Mouse (Mus musculus): ENCODE measurements at regions not wholly inside any gene's neighbourhood (a gene's known extent, or its start where the extent isn't known, plus 50 kb on each side); places are given as distances from the start of the nearest gene placed in this dataset.

- no peak for ATAC-seq (replicated peaks; ENCODE audit: low FRiP score, poor library complexity, severe bottlenecking)
Observed at GRCm38 (mm10) chr16:21274012-21274528, 69.5 kb downstream of the Ephb3 start.

GRCm38 (mm10) chr16:21277789-21278342 is 73.3 kb downstream of the Ephb3 start:
- ATAC-seq (replicated peaks; ENCODE audit: low FRiP score, poor library complexity, severe bottlenecking), result no peak

DNA sequence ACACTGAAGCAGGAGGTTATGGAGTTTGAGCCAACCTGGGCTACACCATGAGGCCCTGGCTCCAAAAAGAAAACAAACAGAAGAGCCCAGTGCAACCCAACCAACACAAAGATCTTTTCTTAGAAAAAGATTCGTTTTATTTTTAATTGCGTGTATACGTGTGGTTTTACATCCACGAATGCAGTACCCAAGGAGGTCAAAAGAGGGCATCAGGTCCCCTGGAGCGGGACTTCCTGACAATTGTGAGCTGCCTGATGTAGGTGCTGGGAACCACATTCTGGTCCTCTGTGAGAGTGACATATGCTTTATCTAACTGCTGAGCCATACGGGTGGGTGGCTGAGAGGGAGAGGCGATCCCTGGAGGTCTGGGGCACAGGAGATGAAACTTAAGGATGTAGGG is 73.8 kb downstream of the Ephb3 start:
- no peak for ATAC-seq (replicated peaks; ENCODE audit: low FRiP score, poor library complexity, severe bottlenecking)

- no peak for ATAC-seq (replicated peaks; ENCODE audit: low FRiP score, poor library complexity, severe bottlenecking)
Observed at GRCm38 (mm10) chr16:21280200-21280627, 75.7 kb downstream of the Ephb3 start.

GRCm38 (mm10) chr16:21281958-21282730 is 77.6 kb downstream of the Ephb3 start:
- no peak for ATAC-seq (replicated peaks; ENCODE audit: low FRiP score, poor library complexity, severe bottlenecking)

- ATAC-seq (replicated peaks; ENCODE audit: low FRiP score, poor library complexity, severe bottlenecking), result no peak
Observed at GRCm38 (mm10) chr16:21286099-21286498, 81.5 kb downstream of the Ephb3 start.

DNA sequence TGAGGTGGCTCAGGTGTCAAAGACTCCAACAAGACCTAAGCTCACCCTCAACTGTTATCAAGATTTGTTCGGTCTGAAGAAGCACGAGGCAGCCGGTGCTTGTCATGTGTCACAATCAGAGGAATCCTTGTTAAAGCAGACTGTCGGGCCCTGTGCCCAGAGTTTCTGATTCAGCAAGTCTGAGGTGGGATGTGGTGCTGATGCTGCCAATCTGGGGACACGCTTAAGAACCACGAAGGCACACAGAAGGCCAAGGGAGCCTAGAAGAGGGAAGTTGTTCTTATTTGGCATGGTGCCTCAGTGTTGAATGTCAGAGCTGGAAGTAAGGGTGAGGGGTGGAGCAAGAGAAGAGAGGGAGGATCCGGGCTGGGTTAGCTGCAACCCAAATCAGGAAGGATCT is 85.0 kb downstream of the Ephb3 start:
- no peak for ATAC-seq (replicated peaks; ENCODE audit: low FRiP score, poor library complexity, severe bottlenecking)

DNA sequence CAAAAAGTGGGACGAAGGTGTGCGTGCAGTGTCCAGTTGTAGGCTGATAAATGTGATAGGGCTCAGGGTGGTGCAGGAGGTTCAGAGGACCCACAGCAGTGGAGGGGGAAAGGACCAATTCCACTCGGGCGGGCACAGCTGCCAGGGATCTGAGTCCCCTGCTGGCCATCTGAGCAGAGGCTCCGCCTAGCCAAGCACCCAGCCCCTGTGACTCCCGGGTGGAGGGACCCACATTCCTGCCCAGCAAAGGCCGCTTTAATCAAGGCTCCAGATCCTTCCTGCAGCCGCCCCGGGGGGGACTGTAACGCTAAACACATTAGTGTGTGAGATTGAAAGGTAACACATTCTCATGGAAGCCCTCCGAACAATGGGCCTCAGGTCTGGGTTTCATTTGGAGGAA is 88.5 kb downstream of the Ephb3 start:
- ATAC-seq (replicated peaks; ENCODE audit: low FRiP score, poor library complexity, severe bottlenecking), result no peak

DNA sequence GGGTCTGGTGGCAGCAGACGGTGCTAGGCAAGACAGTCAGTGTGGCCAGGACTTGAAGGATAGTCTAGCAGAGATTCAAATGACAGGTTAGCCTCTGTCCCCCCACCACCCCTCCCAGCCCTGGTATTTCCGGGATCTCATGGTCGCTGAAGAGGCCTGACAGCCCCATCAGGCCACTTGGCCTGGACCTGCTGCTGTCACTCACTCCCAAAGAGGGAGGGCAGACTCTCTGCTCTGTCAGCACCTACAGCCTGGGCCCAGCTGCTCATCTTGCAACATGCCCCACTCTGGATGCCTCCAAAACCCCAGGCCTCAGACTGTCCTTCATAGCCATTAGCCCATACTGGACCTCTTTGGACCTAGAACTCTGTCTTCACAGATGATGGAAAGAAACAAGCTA is 89.0 kb downstream of the Ephb3 start:
- no peak for ATAC-seq (replicated peaks; ENCODE audit: low FRiP score, poor library complexity, severe bottlenecking)

- ATAC-seq (replicated peaks; ENCODE audit: low FRiP score, poor library complexity, severe bottlenecking), result no peak
Observed at GRCm38 (mm10) chr16:21294677-21295411, 90.3 kb downstream of the Ephb3 start.

GRCm38 (mm10) chr16:21295956-21296733 is 91.6 kb downstream of the Ephb3 start:
- no peak for ATAC-seq (replicated peaks; ENCODE audit: low FRiP score, poor library complexity, severe bottlenecking)

- ATAC-seq (replicated peaks; ENCODE audit: low FRiP score, poor library complexity, severe bottlenecking), result no peak
Observed at GRCm38 (mm10) chr16:21296786-21297185, 92.2 kb downstream of the Ephb3 start.

GRCm38 (mm10) chr16:21298866-21299265 is 94.3 kb downstream of the Ephb3 start:
- no peak for ATAC-seq (replicated peaks; ENCODE audit: low FRiP score, poor library complexity, severe bottlenecking)

GRCm38 (mm10) chr16:21305859-21306258 is 101.3 kb downstream of the Ephb3 start:
- no peak for ATAC-seq (replicated peaks; ENCODE audit: low FRiP score, poor library complexity, severe bottlenecking)

DNA sequence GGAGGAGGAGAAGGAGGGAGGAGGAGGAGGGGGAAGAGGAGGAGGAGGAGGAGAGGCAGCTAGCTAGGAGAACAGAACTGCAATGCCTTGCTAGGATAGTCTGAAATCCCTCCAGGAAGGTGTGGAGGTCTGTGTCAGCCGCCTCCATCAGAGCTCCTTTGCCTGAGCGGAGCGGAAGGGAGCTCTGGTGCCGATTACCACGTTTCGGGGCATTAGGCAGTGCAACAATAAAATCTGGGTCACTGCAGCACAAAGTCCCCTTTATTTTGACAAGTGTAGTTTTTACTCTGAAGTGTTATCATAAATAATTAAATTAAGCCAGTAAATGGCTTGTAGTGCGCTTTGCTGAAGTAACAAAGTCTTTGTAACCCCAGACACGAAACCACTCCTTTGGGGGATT is 104.0 kb downstream of the Ephb3 start:
- ATAC-seq (replicated peaks; ENCODE audit: low FRiP score, poor library complexity, severe bottlenecking), result no peak

GRCm38 (mm10) chr16:21310636-21311615 is 106.4 kb downstream of the Ephb3 start:
- ATAC-seq (replicated peaks; ENCODE audit: low FRiP score, poor library complexity, severe bottlenecking), result 0 out of 2 replicates have a peak, but pooled peaks have one; percentile 10

- no peak for ATAC-seq (replicated peaks; ENCODE audit: low FRiP score, poor library complexity, severe bottlenecking)
Observed at GRCm38 (mm10) chr16:21311781-21312180, 107.2 kb downstream of the Ephb3 start.

- no peak for ATAC-seq (replicated peaks; ENCODE audit: low FRiP score, poor library complexity, severe bottlenecking)
Observed at GRCm38 (mm10) chr16:21315751-21316151, 107.2 kb upstream of the Vps8 start.

Measured in erythroblast, adult 5-6 weeks (primary cell).